Mouse (Mus musculus): ENCODE measurements around the gene Spag6.

The Spag6 gene

DNA sequence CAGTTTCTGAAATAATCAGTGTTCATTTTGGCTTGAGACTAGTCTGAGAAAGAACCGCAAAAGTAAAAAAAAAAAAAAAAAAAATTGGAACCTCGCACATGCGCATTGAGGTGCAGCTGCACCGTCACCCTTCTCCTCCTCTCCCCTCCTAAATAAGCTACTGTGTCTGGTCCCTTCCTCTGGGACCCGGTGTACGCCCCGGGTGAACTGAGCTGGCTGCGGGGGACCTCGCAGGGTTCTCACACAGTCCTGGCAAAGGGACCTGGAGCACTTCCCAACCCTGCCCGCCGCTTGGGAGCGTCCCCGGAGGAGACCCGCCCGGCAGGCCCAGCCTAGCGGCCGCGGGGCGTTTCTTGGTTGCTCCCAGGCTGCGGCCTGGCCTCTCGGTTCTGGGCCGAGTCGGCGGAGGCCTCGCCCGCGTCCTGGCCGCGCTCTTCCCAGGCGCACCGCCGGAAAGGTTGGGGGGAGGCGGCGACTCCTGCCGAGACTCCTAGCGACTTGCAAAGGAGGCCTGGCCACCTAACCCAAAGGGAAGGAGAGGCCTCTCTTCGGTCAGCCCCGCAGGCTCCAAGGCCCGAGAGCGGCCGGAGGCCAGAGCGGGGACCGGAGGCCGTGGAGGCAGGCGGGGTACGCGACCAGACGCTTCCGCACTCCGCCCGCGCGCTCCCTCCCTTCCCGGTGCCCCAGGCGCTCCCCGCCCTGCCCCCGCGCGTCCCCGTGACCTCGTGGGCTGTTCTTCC, at the start of gene Spag6:
TSS of gene Spag6 (plus strand) at position 162 of the 740 bp plus-strand sequence.
- DNase-seq, result peak; percentile 55

GRCm38 (mm10) chr2:18648563-18648962, 45.3 kb upstream of the Spag6 start:
- no peak for DNase-seq

DNA sequence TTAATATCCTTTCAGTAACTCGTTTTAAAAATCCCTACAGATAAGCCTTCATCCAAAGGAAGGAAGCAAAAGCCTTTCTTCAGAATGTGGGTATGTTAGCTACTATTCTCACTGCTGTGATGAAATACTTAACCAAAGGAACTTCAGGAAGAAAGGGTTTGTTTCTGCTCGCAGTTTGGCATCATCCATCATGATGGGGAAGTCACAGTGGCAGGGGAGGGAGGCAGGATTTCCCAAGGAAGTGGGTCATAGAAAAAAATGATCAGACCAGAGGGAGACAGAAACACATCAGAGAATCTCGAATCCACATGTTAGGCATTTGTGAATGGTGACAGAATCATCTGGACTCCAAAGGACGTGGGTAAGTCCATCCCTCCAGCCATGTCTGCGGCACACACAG, 39.0 kb upstream of the Spag6 start:
- DNase-seq, result no peak

- DNase-seq, result no peak
Measured at GRCm38 (mm10) chr2:18664003-18664402, 29.8 kb upstream of the Spag6 start.

DNA sequence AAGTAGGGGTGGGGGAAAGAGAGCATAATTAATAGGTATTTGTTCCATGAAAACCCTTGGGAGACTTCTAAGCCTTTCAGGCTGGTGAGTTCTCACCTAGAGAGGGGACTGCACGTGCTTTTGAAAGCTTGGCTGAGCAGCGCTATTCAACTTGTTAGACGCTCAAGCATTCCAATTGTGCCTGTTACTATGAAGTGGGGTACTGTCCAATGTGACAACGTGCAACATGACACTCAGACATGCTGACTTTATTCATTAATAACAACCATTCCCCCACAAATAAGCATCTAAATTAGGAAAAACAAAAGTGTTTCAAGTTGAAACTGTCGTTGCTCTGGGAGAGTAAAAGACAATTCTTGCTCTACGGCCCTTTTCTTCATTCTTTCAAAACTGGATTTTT, 22.8 kb upstream of the Spag6 start:
- no peak for DNase-seq

GRCm38 (mm10) chr2:18672133-18672765, 21.6 kb upstream of the Spag6 start, which contains the start of gene Commd3:
Commd3 (plus strand) TSS chr2:18672384.
- peak; percentile 90 for DNase-seq

DNA sequence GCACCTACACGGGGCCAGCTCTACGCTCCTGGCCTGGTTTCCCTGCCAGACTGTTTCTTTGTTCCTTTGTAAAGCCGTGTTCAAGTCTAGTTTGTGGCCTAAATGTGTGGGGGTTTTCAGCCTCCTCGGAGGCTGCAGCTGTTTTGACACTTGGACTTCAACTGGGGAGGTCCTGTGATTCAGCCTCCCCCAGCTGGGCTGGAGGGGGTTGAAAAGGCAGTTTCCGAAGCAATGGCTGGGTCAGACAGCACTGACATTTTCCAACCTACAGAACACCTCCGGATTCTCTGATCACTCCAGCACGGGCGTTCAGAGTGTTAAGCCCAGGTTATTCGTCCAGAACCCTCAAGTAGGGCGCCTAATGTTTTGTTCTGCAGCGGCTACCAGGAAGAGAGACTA, 21.1 kb upstream of the Spag6 start:
- DNase-seq, result no peak

- no peak for DNase-seq
Measured at GRCm38 (mm10) chr2:18673766-18674165, 20.1 kb upstream of the Spag6 start.

GRCm38 (mm10) chr2:18674193-18674902, 19.5 kb upstream of the Spag6 start:
- DNase-seq, result no peak

DNA sequence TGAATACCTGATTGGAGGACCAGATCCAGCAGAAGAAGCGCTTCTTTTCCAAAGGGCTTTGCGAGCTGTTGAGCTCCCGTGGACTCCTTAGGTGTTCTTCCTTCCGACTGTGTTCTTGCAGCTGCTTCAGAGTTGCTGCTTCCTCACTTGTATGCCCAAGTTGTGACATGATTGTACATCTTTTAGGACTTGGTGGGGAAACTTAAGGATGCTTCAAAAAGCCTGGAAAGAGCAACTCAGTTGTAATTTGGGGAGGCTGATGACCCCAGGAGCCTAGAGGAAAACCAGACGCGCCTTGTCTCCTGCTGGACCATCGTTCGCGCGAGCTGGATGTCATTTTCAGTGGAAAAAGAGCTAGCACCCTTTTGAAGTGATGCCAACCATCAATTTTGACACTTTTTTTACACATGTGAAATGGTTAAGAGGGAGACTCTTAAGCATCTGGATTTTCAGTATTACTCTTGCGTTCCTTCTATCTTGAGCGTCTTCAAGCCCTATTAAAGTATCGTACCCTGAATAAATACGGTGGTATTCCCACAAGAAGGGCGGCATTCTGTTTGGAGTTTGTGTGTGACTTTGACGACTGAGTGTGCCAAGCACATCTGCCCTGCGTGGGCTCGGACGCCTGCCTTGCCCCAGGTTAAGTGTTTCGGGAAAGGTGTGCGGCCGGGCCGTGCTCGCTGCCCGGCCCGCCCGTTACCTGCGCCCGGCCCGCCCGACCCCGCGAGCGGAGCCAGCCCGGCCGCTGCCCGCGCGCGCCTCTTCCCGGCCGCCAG, 18.0 kb upstream of the Spag6 start:
- no peak for DNase-seq

DNA sequence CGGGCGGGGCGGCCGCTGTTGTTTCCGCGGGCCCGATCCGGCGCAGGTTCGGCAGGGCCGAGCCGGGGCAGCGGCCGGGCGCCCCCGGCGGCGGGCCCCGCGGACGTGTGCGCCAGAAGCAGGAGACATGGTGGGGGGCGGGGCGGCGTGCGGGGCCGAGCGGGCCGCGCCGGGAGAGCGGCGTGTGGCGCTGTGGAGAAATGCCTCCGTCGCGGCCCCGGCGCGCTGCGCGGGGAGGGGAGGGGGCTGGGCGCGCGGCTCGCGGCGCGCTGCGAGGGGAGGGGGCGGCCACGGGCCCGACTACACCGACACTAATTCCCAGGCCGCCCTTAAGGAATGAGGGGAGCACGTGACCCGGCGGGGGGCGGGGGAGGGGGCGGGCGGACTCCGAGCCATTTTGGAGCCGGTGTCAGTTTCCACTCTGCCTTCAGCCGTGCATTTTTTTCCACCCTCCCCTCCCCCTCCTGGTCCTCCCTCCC, 17.3 kb upstream of the Spag6 start:
- DNase-seq, result peak; percentile 77

DNA sequence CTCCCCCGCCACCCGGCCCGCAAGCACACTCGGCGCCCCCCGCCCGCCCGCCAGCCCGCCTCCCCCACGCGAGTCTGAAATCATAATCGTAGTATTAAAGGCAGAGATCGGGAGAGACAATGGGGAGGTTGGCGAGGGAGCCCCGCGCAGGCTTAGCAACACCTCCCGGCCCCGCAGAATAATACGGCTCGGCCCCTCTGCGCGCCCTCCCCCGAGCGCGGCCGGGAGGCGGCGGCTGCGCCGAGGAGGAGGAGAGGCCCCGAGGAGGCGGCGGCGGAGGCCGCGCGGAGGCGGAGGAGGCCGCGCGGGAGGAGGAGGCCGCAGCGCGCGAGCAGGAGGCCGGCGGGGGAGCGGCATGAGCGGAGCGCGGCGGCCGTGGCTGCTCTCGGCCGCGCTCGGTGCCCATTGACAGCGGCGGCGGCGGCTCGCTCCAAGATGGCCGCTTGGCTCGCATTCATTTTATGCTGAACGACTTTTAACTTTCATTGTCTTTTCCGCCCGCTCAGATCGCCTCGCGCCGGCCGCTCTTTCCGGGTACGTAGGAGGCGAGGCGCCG, 16.8 kb upstream of the Spag6 start, which contains the start of gene Bmi1:
TSS of gene Bmi1 (plus strand) at position 83 of the 556 bp plus-strand sequence.
- peak; percentile 68 for DNase-seq

- DNase-seq, result peak; percentile 69
Measured at GRCm38 (mm10) chr2:18677631-18678471, 16.0 kb upstream of the Spag6 start.

GRCm38 (mm10) chr2:18679701-18680100, 14.1 kb upstream of the Spag6 start:
- no peak for DNase-seq

DNA sequence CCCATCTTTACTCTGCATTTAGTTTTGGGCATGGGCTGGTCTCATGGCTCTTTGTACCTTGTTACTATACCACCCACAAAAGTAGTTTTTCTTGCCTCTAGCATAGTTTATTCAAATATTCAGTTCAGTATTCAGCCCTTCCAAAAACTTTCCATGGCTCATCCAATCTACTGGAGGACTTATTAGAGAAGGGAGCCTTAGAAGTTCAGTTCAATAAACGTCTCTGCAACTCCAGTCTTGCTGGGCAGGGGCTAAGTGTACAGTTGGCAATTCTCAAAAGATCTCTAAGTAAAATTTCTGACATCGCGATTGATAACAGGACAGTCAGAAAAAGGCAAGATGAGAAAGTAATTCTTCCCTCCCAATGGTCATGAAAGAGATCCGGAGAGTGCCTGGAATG, 13.3 kb upstream of the Spag6 start:
- DNase-seq, result no peak

- DNase-seq, result peak; percentile 47
Measured at GRCm38 (mm10) chr2:18680961-18681360, 12.9 kb upstream of the Spag6 start.

DNA sequence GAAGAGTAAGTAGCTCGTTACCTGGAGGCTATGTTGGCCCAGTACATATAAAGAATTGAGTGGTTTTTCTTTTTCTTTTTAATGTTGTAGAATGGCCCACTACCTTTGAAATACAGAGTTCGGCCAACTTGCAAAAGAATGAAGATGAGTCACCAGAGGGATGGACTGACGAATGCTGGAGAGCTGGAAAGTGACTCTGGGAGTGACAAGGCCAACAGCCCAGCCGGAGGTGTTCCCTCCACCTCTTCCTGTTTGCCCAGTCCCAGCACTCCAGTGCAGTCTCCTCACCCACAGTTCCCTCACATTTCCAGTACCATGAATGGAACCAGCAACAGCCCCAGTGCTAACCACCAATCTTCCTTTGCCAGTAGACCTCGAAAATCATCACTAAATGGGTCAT, 9.8 kb upstream of the Spag6 start:
- DNase-seq, result no peak

GRCm38 (mm10) chr2:18686386-18686785, 7.4 kb upstream of the Spag6 start:
- no peak for DNase-seq

DNA sequence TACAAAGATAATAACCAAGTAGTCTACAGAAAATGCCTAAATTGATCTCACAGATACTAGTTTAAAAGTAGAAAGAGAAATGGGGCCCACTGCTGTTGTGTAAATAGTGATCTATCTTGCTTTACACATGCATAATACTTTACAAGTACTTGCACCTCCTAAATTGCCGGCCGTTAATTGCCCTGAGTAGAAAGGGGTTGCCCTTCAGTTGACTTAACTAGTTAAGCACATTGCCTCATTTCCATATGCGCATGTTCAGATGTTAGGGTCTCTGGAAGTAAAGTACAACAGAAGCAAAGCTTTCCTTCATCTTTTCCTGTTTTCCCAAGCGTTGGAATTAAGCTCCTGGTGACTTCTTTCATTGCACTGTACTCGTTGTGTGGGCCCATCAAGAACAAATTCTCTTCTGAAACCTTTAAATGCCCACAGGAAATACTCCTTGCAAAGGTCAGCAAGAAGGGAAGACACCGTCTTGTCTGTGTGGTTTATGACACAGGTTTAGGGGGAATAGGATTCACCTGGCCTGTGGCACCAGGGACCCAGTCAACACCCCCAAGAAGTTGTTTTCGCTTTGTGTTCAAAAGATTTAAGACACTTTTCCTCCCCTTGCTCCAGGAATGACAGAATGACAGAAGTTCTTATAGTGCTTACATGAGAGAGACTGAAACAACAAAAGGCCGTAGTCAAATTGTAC, 6.9 kb upstream of the Spag6 start:
- no peak for DNase-seq

DNA sequence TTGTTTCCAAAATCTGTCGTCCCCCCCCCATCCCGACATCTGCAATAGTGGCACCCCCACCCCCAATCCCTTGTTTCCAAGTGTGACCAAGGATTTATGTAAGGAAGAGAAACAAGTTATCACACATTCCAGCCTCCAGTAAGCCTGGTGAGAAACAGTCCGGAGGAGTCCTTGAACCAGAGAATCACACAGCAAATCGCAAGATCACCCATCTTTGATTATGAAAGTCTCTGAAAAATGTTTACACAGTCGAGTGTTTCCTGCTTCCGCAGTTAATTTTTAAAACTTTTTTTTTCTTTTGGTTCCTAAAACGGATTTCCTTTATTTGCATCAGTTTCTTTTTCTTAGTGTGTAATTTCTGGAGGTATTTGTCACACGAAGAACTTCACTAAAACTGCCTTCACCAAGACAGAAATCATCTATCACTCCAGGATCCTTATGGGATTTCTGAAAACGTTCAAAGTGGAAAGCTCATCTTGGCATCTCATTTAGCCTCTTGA, 6.1 kb upstream of the Spag6 start:
- DNase-seq, result no peak

- no peak for DNase-seq
Measured at GRCm38 (mm10) chr2:18688286-18688685, 5.5 kb upstream of the Spag6 start.

Data from thymus, postnatal 14 days (tissue).